Mouse (Mus musculus) neural tube, embryonic 14.5 days (tissue): Measurements from ENCODE around the gene Bcas3. TPM values are rescaled to one million over a fixed set of nuclear protein-coding genes. Genes with fewer than 3 reads are reported as not detected.
A peak's percentile ranks its signal among the peaks of the same experiment; 100 is the strongest.

Experiments used
- ATAC-seq: fragments of 200-750 bp; cut with Nextera tagmentation; 2 replicates; pipeline ENCODE4 v1.8.0; 2017; ENCODE audit warnings: low read depth, mild to moderate bottlenecking, moderate TSS enrichment, moderate library complexity
- H3K27ac ChIP-seq: fragments of 300-500 bp; sonication (generic); 2 replicates; pipeline ENCODE4 v1.5.1; 2014; ENCODE audit warnings: low read depth, mild to moderate bottlenecking, control low read depth, low read length, moderate library complexity, mixed read lengths
- H3K27me3 ChIP-seq: fragments of 300-500 bp; sonication (generic); 2 replicates; pipeline ENCODE4 v1.6.1; 2014; ENCODE audit warnings: low read length; ENCODE audit not compliant: control insufficient read depth, insufficient read depth
- H3K36me3 ChIP-seq: fragments of 300-500 bp; sonication (generic); 2 replicates; pipeline ENCODE4 v1.6.1; 2014; ENCODE audit warnings: low read length, mixed read lengths; ENCODE audit not compliant: control insufficient read depth, insufficient read depth
- H3K4me1 ChIP-seq: fragments of 300-500 bp; sonication (generic); 2 replicates; pipeline ENCODE4 v1.6.1; 2014; ENCODE audit warnings: low read length; ENCODE audit not compliant: control insufficient read depth, insufficient read depth
- H3K4me2 ChIP-seq: fragments of 300-500 bp; sonication (generic); 2 replicates; pipeline ENCODE4 v1.6.1; 2014; ENCODE audit warnings: mild to moderate bottlenecking, low read depth, low read length, control low read depth
- H3K4me3 ChIP-seq: fragments of 300-500 bp; sonication (generic); 2 replicates; pipeline ENCODE4 v1.5.1; 2014; ENCODE audit warnings: low read depth, low read length, control low read depth, mixed read lengths
- H3K9ac ChIP-seq: fragments of 300-500 bp; sonication (generic); replicated peaks from 2 replicates; pipeline ENCODE4 v1.6.1; 2014; ENCODE audit warnings: low read depth, mild to moderate bottlenecking, control low read depth, low read length, mixed read lengths
- H3K9me3 ChIP-seq: fragments of 300-500 bp; sonication (generic); 2 replicates; pipeline ENCODE4 v1.6.1; 2016; ENCODE audit warnings: low read length; ENCODE audit not compliant: control insufficient read depth
- WGBS: fragments of 180-500 bp; shearing (Covaris S2); extraction: QIAGEN DNeasy Blood & Tissue Kit; methylation state at CpG from one replicate; pipeline ENCODE4 v1.1.7; 2014; 5-methylcytosine and 5-hydroxymethylcytosine counted together
- polyA plus RNA-seq: library from polyadenylated mRNA; unstranded; fragments of >200 nt; fragmentation: Nextera tagmentation; extraction: Ambion mirVana; gene quantifications from 2 replicates; pipeline ENCODE4 v1.2.1, GENCODE M21; 2014

Gene Bcas3
- polyA plus RNA-seq, 1 experiment from 2014 or later: 30.9 TPM

DNA sequence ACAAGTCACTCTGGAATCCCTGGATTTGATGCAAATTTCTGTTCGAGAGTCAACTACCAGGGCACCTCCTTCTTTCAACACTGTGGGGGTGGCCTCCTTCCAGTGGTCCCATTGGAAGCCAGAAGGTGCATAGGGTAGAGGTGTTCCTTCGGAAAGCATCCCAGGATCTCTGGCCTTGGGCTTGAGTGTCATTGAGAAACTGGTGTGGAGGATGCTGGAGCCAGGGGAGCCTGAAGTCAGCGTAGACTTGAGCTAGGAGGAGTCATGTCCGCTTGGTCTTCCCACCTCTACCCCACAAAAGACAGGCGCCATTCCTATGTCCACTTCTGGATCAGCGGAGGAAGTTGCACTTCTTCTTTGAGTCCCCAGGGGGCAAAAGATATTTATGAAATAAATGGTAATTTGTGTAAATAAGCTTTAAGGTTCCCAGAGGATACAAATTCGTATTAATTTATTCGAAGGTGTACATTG is 488.3 kb downstream of the Bcas3 start:
- Histone ChIP-seq H3K9ac (no peak overlapping the region), H3K4me2 (peak overlapping the region; percentile 48; the same call in 1 of the 2 replicates), H3K36me3 (no peaks in the 10 kb centered on the region), H3K27me3 (peaks cover 54% of the 10 kb centered on the region), H3K27ac (no peak overlapping the region), H3K4me3 (no peak overlapping the region), H3K9me3 (no peaks in the 10 kb centered on the region), H3K4me1 (peaks cover 12% of the 10 kb centered on the region)
- 10% methylated on average over 8 of the region's 8 CpGs for WGBS
- ATAC-seq: no peak

DNA sequence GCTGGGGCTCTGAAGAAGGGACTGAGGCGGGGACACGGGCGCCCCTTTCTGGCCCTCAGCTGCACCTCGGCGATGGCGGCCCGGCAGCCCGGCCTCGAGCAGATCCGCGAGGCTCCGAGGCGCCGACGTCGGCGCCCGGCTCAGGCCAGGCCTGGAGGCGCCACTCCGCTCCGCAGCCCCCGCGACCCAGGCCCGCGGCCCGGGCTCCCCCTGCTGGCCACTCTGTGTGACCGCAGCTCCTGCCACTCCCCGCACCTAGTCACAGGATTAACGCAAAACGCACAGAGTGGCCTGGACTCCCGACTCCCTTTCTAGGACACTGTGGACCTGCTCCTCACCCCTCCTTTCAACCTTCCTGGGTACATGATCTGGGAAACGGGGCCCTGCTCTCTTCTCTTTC is 489.0 kb downstream of the Bcas3 start:
- WGBS: under 1% methylated on average over 32 of the region's 32 CpGs
- peak overlapping the region; percentile 48 for H3K4me2 ChIP-seq
- no peak overlapping the region for H3K27ac ChIP-seq
- H3K36me3 ChIP-seq: no peaks in the 10 kb centered on the region
- H3K4me3 ChIP-seq: peak overlapping the region; percentile 26
- H3K9ac ChIP-seq: no peak overlapping the region
- H3K27me3 ChIP-seq: peaks cover 51% of the 10 kb centered on the region
- peaks cover 12% of the 10 kb centered on the region for H3K4me1 ChIP-seq
- peak; percentile 71 for ATAC-seq
- H3K9me3 ChIP-seq: no peaks in the 10 kb centered on the region

DNA sequence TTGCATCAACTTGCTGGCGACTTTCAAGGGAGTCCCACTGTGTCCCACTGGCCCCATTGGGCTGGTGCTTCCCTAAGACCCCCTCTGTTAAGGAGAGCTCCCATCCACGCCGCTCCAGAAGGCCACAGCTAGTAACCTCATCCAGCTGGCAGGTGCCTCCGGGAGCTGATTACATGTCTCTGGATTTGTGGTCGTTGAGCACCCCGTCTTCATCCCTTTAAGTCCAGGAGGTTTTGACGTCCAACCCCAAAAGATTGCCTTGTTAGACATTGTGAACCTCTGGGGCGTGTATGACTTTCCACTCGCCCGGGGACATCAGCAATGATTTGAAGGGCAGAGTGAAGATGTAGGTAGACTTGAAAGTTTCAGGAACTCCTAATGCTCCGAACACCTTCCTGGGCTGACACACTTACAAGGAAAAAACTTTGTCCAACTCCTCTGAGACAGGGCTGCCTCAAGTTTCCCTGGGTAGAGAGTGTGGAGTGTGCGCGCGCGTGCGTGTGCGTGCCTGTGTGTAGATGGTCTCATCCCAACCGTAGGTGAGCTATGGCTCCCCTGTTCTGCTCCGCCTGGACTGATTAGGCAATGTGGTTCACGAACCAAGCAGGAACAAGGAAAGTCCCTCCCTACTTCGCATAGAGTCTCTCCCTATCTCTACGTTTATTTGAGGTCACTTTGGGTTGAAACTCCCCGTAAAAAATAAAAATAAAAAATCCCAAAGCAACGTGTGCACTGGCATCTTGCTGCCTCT is 489.8 kb downstream of the Bcas3 start:
- Histone ChIP-seq H3K4me1 (peaks cover 12% of the 10 kb centered on the region), H3K4me2 (peak overlapping the region; percentile 56; the same call in 1 of the 2 replicates), H3K27ac (no peak overlapping the region), H3K9me3 (no peaks in the 10 kb centered on the region), H3K9ac (no peak overlapping the region), H3K4me3 (no peak overlapping the region), H3K27me3 (peaks cover 51% of the 10 kb centered on the region), H3K36me3 (no peaks in the 10 kb centered on the region)
- no peak for ATAC-seq
- WGBS: 3% methylated on average over 24 of the region's 24 CpGs

DNA sequence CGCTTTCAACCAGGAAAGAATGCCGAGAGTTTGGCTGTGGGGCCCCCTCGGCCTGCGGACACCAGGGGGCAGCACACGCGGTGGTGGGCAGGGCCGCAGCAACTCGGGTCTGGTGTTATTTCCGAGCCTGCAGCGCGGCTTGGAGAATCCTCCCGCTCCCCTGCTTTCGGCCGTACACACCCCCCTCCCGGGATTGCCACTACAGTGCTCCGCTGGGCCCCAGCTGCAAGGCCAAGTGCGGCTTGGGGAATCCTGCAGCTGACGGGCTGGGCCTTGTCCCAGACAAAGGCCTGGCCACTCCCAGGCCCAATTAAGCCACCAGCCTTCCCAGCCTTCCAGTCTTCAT is 490.4 kb downstream of the Bcas3 start:
- no peaks in the 10 kb centered on the region for H3K36me3 ChIP-seq
- H3K9ac ChIP-seq: no peak overlapping the region
- peaks cover 52% of the 10 kb centered on the region for H3K27me3 ChIP-seq
- ATAC-seq: peak; percentile 43; the same call in 1 of the 2 replicates
- H3K27ac ChIP-seq: no peak overlapping the region
- H3K9me3 ChIP-seq: no peaks in the 10 kb centered on the region
- H3K4me3 ChIP-seq: peak overlapping the region; percentile 11; the same call in 1 of the 2 replicates
- H3K4me1 ChIP-seq: peaks cover 12% of the 10 kb centered on the region
- 0% methylated on average over 18 of the region's 18 CpGs for WGBS
- peak overlapping the region; percentile 56 for H3K4me2 ChIP-seq

DNA sequence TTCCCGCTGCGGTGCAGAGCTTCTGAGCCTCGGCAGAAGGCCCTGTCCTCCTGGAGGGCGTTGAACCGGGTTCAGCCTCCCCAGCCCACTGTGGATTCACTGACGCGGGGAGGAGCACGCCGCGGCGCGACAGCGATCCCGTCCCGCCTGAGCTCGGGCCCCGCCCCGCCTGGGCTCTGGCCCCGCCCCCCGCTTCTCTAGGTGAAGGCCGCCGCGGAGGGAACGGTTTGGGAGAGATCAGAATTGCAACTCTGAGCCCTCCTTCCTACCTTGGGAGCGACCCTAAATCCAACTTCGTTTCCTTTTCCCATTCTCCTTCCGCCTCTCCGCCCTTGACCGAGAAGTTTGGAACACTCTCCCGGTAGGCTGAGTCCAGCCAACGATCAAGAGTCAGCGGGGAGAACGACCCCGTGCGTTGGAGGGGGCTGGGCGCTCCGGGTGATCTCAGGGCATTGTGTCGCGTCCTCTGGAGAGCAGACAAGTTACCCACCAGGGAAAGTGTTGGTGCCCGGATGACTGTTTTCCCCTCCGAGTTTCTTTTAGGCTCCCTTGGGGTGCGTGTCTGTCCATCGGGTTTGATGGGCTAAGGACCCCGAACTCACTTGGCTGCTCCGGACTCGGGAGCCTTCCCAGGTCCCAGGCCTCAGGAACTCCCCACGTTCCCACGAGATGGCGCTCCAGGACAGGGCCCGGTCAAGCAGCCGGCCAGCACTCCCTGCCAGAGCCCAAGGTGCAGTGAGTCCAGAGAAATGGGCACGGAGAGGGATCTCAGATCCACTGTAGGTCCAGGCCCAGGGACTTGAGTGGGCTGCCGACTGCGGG is 491.4 kb downstream of the Bcas3 start:
- under 1% methylated on average over 51 of the region's 54 CpGs for WGBS
- Histone ChIP-seq H3K9ac (peak overlapping the region; percentile 16; the same call in 1 of the 2 replicates), H3K4me2 (peak overlapping the region; percentile 56), H3K9me3 (no peaks in the 10 kb centered on the region), H3K4me1 (peaks cover 12% of the 10 kb centered on the region), H3K27me3 (peaks cover 42% of the 10 kb centered on the region), H3K27ac (no peak overlapping the region), H3K4me3 (peak overlapping the region; percentile 33), H3K36me3 (no peaks in the 10 kb centered on the region)
- no peak for ATAC-seq

DNA sequence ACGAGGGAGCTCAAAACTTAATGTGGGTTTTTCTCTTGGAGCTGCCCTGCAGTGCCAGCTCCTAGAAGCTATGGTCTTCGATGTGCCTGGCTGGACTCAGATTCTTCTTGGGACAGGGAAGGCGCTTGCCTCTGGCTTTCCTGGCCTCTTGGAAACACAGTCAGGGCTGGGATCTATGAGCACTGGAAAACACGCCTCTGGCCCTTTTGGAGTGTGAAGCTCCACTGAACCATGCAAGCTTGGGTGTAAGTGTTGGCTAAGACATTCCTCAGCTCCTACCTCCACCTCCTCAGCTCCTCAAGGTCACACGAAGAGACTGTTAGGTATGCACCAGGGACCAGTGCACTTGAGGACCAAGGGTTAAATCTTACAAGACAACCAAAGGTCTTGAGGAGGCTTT is 492.0 kb downstream of the Bcas3 start:
- no peak for ATAC-seq
- H3K9ac ChIP-seq: peak overlapping the region; percentile 16; the same call in 1 of the 2 replicates
- H3K27ac ChIP-seq: no peak overlapping the region
- peaks cover 36% of the 10 kb centered on the region for H3K27me3 ChIP-seq
- no peak overlapping the region for H3K4me3 ChIP-seq
- H3K4me1 ChIP-seq: peaks cover 12% of the 10 kb centered on the region
- no peak overlapping the region for H3K4me2 ChIP-seq
- H3K9me3 ChIP-seq: no peaks in the 10 kb centered on the region
- WGBS: 35% methylated on average over 5 of the region's 5 CpGs
- H3K36me3 ChIP-seq: no peaks in the 10 kb centered on the region

DNA sequence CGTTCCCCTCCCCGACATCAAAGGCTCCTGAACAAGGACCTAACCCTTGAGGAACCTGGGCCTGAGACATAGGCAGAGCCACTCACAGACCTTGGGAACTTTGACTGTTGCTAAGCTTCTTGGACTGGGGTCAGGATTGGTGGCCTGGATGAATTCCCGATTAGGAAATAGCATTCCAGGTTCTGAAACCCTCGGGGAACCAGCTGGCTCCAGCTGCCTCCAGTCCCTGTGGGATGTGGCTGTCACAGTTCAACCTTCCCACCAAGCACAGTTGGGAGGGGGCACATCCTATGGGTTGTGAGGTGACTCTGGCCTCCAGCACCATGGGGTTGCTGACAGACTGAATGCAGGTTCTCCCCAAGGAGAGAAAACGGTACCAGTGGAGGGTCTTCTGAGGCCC is 493.0 kb downstream of the Bcas3 start:
- no peaks in the 10 kb centered on the region for H3K36me3 ChIP-seq
- ATAC-seq: no peak
- H3K4me3 ChIP-seq: no peak overlapping the region
- peaks cover 27% of the 10 kb centered on the region for H3K27me3 ChIP-seq
- WGBS: 39% methylated on average over 5 of the region's 5 CpGs
- no peak overlapping the region for H3K27ac ChIP-seq
- no peak overlapping the region for H3K4me2 ChIP-seq
- H3K9me3 ChIP-seq: no peaks in the 10 kb centered on the region
- peaks cover 8% of the 10 kb centered on the region for H3K4me1 ChIP-seq
- no peak overlapping the region for H3K9ac ChIP-seq

DNA sequence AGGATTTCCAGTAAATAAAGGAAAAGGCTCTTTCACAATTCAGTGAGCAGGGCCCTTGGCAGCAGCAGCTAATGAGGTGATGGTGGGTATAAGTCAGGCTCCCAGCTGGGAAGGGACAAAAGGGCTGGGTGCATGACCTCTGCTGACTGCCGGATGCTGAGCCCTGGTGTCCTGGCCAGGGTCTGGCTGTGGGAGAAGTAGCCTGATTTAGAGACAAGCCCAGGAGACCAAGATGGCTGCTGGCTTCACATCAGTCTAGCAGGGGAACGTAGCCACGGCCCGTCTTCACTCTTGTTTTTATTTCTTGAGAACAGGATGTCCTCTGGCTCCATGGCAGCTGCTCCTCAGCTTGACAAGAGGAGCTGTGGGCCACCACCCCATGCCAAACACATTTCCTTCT is 493.5 kb downstream of the Bcas3 start:
- Histone ChIP-seq H3K9me3 (no peaks in the 10 kb centered on the region), H3K36me3 (no peaks in the 10 kb centered on the region), H3K27me3 (peaks cover 27% of the 10 kb centered on the region), H3K4me2 (no peak overlapping the region), H3K4me1 (peaks cover 8% of the 10 kb centered on the region; the same call in 1 of the 2 replicates), H3K27ac (no peak overlapping the region), H3K4me3 (no peak overlapping the region), H3K9ac (no peak overlapping the region)
- no peak for ATAC-seq
- 34% methylated on average over 4 of the region's 4 CpGs for WGBS

DNA sequence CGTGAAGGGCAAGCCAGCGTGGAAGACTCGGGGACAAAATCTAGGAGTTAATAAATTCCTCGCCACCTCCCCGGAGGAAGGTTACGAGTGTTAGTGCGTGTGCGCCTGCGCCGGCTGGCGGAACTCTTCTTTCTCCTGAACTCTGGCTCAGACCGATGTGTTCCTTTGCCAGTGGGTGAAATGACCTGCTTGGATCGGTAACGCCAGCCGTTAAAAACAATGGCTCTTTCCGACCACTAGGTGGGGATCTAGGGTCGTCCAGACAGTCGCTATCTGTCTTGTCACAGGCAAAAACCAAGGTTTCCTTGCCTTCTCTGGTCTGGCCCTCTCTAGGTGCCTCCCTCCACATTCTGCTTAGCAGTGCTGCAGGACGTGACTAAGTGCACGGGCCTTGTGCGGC is 496.1 kb downstream of the Bcas3 start:
- no peaks in the 10 kb centered on the region for H3K36me3 ChIP-seq
- peak overlapping the region; percentile 42 for H3K4me2 ChIP-seq
- no peak overlapping the region for H3K4me3 ChIP-seq
- no peak overlapping the region; the same call in 1 of the 2 replicates for H3K9ac ChIP-seq
- 0 out of 2 replicates have a peak, but pooled peaks cover 2% of the 10 kb centered on the region for H3K4me1 ChIP-seq
- under 1% methylated on average over 21 of the region's 21 CpGs for WGBS
- H3K27ac ChIP-seq: no peak overlapping the region
- ATAC-seq: peak; percentile 65; the same call in 1 of the 2 replicates
- H3K27me3 ChIP-seq: peaks cover 17% of the 10 kb centered on the region
- no peaks in the 10 kb centered on the region for H3K9me3 ChIP-seq
